Mouse (Mus musculus) limb, embryonic 10.5 days (tissue): ENCODE measurements around the gene Cab39. TPM values are rescaled to one million over a fixed set of nuclear protein-coding genes. Genes with fewer than 3 reads are reported as not detected.
"Not testable (repeated sequence)": the region's sequence is repeated elsewhere in the genome, so short reads cannot be mapped to it uniquely, and the experiment has no call there.

Source experiments
- DNase-seq: peaks from one replicate; pipeline ENCODE4 v3.0.0-alpha.2; 2017; ENCODE audit warnings: low spot score
- H3K27ac ChIP-seq: fragments of 300-500 bp; sonication (generic); 2 replicates; pipeline ENCODE4 v1.5.1; 2016; ENCODE audit warnings: mild to moderate bottlenecking
- H3K27me3 ChIP-seq: fragments of 300-500 bp; sonication (generic); 2 replicates; pipeline ENCODE4 v1.6.1; 2016; ENCODE audit warnings: low read depth, mild to moderate bottlenecking; ENCODE audit not compliant: poor library complexity, severe bottlenecking
- H3K36me3 ChIP-seq: fragments of 300-500 bp; sonication (generic); 2 replicates; pipeline ENCODE4 v1.6.1; 2016; ENCODE audit warnings: mild to moderate bottlenecking, moderate library complexity
- H3K4me1 ChIP-seq: fragments of 300-500 bp; sonication (generic); 2 replicates; pipeline ENCODE4 v1.6.1; 2016
- H3K4me3 ChIP-seq: fragments of 300-500 bp; sonication (generic); 2 replicates; pipeline ENCODE4 v1.5.1; 2016; ENCODE audit warnings: mild to moderate bottlenecking, moderate library complexity
- H3K9me3 ChIP-seq: fragments of 300-500 bp; sonication (generic); replicated peaks from 2 replicates; pipeline ENCODE4 v1.6.1; 2016; ENCODE audit warnings: mild to moderate bottlenecking
- WGBS: fragments of 180-500 bp; shearing (Covaris S2); methylation state at CpG from one replicate; pipeline ENCODE4 v1.1.7; 2016; 5-methylcytosine and 5-hydroxymethylcytosine counted together
- polyA plus RNA-seq: library from polyadenylated mRNA; unstranded; fragments of >200 nt; fragmentation: Nextera tagmentation; extraction: Ambion mirVana; gene quantifications from 2 replicates; pipeline ENCODE4 v1.2.1, GENCODE M21; 2016

Cab39 gene
- polyA plus RNA-seq, 1 experiment from 2014 or later: 33.5 TPM

DNA sequence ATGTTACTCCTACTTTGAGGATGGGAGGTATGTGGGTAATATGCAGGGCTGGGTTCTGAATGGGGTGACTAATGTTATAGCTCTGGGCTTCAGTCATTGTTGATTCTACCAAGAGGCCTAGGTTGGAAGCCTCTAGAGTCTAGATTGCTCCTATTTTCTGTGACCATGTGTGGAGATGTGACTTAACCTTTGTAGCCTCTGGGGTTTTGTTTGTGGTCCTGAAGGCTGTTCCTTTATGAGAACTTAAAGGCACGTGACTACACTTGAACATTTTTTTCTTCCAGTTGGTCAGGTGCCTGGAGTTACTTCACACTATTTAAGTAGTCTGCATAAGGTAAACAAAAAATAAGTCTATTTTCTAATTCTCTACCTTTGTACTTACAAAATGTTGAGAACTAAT is 6.5 kb downstream of the Cab39 start:
- Histone ChIP-seq H3K27ac (no peak overlapping the region), H3K27me3 (no peaks in the 10 kb centered on the region), H3K4me3 (no peak overlapping the region), H3K4me1 (peaks cover 5% of the 10 kb centered on the region; the same call in 1 of the 2 replicates), H3K36me3 (peaks cover 17% of the 10 kb centered on the region), H3K9me3 (no peaks in the 10 kb centered on the region)
- 81% methylated on average over 1 of the region's 1 CpGs for WGBS
- DNase-seq: no peak

DNA sequence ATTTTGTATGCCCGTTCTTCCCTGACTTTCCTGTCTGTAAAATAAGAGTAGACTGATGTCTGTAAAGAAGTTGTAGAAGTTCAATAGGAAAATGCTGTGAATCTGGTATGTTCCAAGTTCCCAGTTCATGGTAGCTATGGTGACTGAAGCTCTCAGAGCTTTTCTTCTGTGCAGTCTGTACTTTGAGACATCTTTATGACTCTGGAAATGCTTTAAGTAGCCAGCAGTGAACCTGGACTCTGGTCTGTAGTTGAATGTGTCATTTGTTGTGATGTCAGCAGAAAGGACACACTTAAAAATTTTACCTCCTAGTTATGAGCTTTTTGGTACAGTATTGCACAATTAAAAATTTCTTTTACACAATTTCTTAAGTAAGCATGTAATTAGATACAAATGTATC is 9.3 kb downstream of the Cab39 start:
- Histone ChIP-seq H3K36me3 (0 out of 2 replicates have a peak, but pooled peaks cover 5% of the 10 kb centered on the region), H3K27ac (no peak overlapping the region), H3K27me3 (no peaks in the 10 kb centered on the region), H3K4me3 (no peak overlapping the region), H3K9me3 (no peaks in the 10 kb centered on the region), H3K4me1 (no peaks in the 10 kb centered on the region)
- WGBS: 93% methylated on average over 1 of the region's 1 CpGs
- no peak for DNase-seq

DNA sequence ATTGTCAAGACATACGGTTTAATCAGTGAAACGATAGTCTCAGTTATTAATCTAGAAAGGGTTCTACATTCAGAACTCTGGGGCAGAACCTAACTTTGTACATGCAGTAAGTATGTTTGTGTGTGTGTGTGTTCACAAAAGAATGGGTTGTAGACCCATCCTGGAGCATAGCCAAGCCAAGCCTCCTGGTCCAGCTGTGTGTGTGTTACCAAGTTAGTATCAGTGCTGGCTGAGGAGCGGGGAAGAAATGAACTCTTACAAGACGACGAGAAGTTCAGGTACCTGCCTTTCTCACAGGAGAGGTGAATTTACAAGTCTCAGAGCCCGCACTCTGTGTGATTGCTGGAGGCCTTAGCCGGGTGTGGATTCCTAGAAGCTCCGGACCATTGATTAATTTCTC is 11.3 kb downstream of the Cab39 start:
- no peak for DNase-seq
- Histone ChIP-seq H3K36me3 (0 out of 2 replicates have a peak, but pooled peaks cover 5% of the 10 kb centered on the region), H3K4me3 (no peak overlapping the region), H3K9me3 (no peaks in the 10 kb centered on the region), H3K4me1 (no peaks in the 10 kb centered on the region), H3K27ac (no peak overlapping the region), H3K27me3 (no peaks in the 10 kb centered on the region)
- 96% methylated on average over 8 of the region's 8 CpGs for WGBS

DNA sequence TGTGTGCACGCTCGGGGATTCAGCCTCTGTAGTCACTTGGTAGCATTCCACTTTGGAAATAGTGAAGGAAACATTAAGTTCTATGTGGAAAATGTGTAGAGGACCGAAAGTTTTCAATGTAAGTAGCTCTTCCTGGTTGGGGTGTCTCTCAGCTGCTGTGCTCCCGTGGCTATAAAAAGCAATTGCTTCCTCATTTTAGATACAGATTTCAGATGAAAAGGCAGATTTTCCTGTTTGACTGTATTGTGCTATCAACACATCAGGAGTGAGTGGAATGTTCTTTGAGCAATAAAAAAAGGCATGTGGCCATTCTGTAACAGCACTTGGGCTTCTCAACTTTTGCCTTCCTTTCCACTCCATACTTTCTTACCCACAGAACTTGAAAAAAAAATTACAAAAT is 16.0 kb downstream of the Cab39 start:
- DNase-seq: no peak
- no peaks in the 10 kb centered on the region for H3K9me3 ChIP-seq
- no peak overlapping the region for H3K4me3 ChIP-seq
- no peak overlapping the region for H3K27ac ChIP-seq
- 84% methylated on average over 4 of the region's 4 CpGs for WGBS
- no peaks in the 10 kb centered on the region for H3K27me3 ChIP-seq
- 0 out of 2 replicates have a peak, but pooled peaks cover 5% of the 10 kb centered on the region for H3K36me3 ChIP-seq
- H3K4me1 ChIP-seq: no peaks in the 10 kb centered on the region

DNA sequence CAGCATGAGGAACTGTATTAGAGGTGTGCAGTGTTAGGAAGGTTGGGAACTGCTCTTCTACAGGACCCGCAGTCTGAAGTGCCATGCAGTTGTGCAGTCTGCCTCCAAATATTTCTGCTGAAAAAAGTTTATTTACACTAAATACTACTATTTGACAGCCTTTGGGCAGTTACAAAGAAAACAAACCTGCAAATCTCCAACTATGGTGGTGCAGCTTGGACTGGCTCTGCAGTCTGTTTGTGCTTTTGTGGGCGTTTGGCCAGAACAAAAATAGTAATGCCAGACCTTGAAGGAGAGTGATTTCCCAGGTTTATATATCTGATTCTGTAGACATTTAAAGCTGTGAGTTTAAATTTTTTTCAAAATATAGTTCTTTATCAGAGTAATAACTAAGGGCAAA is 17.1 kb downstream of the Cab39 start:
- H3K9me3 ChIP-seq: no peaks in the 10 kb centered on the region
- H3K4me3 ChIP-seq: no peak overlapping the region
- H3K27me3 ChIP-seq: no peaks in the 10 kb centered on the region
- H3K4me1 ChIP-seq: no peaks in the 10 kb centered on the region
- H3K27ac ChIP-seq: no peak overlapping the region
- 92% methylated on average over 2 of the region's 2 CpGs for WGBS
- DNase-seq: no peak
- no peaks in the 10 kb centered on the region for H3K36me3 ChIP-seq

DNA sequence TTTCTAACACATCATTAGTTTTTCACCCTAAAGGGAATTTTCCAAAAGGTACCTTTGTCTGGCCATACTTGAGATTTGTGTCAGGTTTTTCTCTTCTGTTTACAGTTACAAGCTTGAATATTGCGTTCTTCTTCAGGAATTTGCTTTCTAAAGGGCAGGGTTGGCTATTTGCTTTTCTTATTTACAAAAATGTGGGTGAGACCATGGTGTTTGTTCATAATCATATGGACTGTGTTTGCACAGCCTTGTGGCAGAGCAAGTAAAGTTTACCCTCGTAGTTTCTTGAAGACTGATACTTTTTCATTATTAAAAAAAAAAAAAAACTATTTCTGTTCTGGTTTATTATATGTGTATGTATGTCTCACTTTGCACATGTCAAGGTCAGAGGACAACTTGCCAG is 17.5 kb downstream of the Cab39 start:
- WGBS: 90% methylated on average over 2 of the region's 2 CpGs
- no peaks in the 10 kb centered on the region for H3K36me3 ChIP-seq
- no peaks in the 10 kb centered on the region for H3K9me3 ChIP-seq
- DNase-seq: no peak
- no peak overlapping the region for H3K4me3 ChIP-seq
- no peak overlapping the region for H3K27ac ChIP-seq
- no peaks in the 10 kb centered on the region for H3K27me3 ChIP-seq
- no peaks in the 10 kb centered on the region for H3K4me1 ChIP-seq

DNA sequence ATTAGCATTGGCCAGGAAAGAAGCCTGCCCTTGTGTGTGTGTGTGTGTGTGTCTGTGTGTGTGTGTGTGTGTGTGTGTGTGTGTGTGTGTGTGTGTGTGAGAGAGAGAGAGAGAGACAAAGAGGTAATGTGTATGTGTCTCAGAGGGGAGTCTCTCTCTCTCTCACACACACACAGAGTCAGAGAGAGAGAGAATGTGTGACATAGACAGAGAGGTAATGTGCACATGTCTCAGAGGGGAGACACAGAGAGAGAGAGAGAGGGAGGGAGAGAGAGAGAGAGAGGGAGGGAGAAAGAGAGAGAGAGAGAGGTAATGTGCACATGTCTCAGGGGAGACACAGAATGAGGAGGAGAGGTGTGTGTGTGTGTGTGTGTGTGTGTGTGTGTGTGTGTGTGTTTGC is 21.0 kb downstream of the Cab39 start:
- not testable (repeated sequence) for H3K4me1 ChIP-seq, H3K27ac ChIP-seq, H3K4me3 ChIP-seq, DNase-seq, H3K27me3 ChIP-seq, H3K9me3 ChIP-seq
- H3K36me3 ChIP-seq: peaks cover 14% of the 10 kb centered on the region

DNA sequence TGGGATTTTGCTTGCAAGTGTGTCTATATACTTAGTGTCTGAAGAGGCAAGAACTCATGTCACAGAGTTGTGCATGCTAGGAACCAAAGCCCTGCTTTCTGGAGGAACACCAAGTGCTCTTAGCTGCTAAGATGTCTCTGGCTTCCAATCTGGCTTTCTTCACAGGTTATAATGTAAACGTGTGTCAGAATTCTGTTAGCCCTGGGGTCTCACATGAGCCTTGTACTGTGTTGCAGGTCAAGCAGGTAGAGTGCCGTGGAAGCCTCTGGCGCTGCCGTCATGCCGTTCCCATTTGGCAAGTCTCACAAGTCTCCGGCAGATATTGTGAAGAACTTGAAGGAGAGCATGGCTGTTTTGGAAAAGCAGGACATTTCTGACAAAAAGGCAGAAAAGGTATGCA is 24.9 kb downstream of the Cab39 start:
- no peak for DNase-seq
- Histone ChIP-seq H3K9me3 (no peaks in the 10 kb centered on the region), H3K36me3 (peaks cover 48% of the 10 kb centered on the region), H3K27me3 (no peaks in the 10 kb centered on the region), H3K4me3 (no peak overlapping the region), H3K4me1 (no peaks in the 10 kb centered on the region), H3K27ac (no peak overlapping the region)
- 94% methylated on average over 6 of the region's 6 CpGs for WGBS

DNA sequence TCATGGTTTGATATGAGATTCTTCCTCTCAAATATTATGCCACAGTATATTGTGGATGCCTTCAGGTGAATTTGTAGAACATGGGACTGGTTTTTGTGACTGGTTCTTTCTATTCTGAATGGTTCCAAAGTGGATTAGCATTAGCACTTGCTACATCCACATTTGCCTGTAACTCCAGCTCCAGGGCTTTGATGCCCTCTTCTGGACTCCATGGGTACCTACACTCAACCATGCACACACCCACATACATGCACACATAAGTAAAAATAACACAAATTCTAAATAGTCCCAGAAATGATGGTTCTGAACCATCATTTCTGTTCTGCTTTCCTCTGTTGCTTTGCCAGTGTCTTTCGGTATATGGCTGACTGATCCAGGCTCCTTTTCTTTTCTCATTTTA is 26.5 kb downstream of the Cab39 start:
- peaks cover 53% of the 10 kb centered on the region for H3K36me3 ChIP-seq
- DNase-seq: no peak
- H3K4me1 ChIP-seq: no peaks in the 10 kb centered on the region
- H3K27ac ChIP-seq: no peak overlapping the region
- no peaks in the 10 kb centered on the region for H3K27me3 ChIP-seq
- H3K4me3 ChIP-seq: no peak overlapping the region
- no peaks in the 10 kb centered on the region for H3K9me3 ChIP-seq
- 98% methylated on average over 1 of the region's 1 CpGs for WGBS

DNA sequence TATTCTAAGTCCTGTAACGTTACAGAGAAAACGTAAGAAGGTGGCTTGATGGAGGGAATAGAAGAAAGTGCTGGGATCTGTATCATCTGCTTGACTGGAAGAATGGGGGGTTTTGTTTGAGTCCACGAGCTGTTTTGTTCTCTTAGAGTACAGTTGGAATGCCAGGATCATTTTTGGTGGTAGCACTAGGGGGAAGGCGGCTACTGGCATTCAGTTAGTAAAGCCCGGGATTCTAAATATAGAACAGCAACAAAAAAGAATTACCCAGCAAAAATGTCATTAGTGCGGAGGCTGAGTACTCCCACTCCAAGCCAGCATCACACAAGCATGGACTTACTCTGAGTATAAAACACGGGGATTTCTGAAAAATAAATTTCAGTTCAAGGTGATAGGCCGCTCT is 29.0 kb downstream of the Cab39 start:
- H3K36me3 ChIP-seq: peaks cover 62% of the 10 kb centered on the region
- WGBS: 97% methylated on average over 8 of the region's 8 CpGs
- no peak overlapping the region for H3K27ac ChIP-seq
- H3K27me3 ChIP-seq: no peaks in the 10 kb centered on the region
- DNase-seq: no peak
- no peak overlapping the region for H3K4me3 ChIP-seq
- H3K4me1 ChIP-seq: no peaks in the 10 kb centered on the region
- no peaks in the 10 kb centered on the region for H3K9me3 ChIP-seq

DNA sequence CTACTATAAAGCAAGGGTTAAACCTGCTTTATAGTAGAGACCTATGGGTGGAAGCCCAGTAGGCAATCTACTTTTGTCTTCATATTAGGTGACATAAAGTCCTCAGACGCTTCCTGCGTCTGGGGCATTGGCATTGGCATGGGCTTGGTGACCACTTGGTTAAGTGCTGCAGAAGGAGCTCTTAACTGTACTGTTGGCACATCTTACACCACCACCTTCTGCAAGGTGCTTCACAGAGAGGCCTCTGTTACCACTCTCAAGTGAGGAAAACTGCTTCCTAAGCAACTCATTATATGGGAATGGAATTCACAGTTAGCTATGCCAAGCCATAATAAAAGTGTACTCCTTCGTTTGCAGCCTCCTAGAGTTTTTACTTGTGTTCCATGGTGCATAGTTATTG is 31.7 kb downstream of the Cab39 start:
- no peak overlapping the region for H3K27ac ChIP-seq
- H3K4me3 ChIP-seq: no peak overlapping the region
- peaks cover 51% of the 10 kb centered on the region for H3K36me3 ChIP-seq
- no peaks in the 10 kb centered on the region for H3K27me3 ChIP-seq
- no peak for DNase-seq
- no peaks in the 10 kb centered on the region for H3K4me1 ChIP-seq
- H3K9me3 ChIP-seq: no peaks in the 10 kb centered on the region
- WGBS: 89% methylated on average over 3 of the region's 3 CpGs

DNA sequence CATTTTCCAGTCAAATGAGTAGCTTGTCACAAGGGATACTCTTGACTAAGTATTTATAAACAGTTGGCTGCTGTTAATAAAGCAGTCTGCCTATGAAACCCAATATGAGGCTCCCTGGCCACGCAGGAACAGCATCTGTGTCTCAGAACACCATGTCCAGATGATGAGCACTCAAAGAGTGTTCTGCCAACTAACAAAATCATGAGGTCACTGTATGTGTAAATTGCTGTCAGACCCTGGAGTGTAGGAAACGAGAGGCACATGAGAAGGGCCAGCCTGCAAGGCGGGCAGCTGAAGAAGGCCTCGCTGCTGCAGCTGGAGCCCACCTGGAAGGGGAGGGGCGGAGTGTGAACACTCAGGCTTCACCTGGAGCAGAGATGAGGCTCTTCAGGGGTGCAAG is 33.9 kb downstream of the Cab39 start:
- peaks cover 29% of the 10 kb centered on the region for H3K36me3 ChIP-seq
- no peaks in the 10 kb centered on the region for H3K9me3 ChIP-seq
- no peaks in the 10 kb centered on the region for H3K4me1 ChIP-seq
- H3K4me3 ChIP-seq: no peak overlapping the region
- H3K27me3 ChIP-seq: no peaks in the 10 kb centered on the region
- no peak for DNase-seq
- WGBS: 84% methylated on average over 5 of the region's 5 CpGs
- no peak overlapping the region for H3K27ac ChIP-seq

DNA sequence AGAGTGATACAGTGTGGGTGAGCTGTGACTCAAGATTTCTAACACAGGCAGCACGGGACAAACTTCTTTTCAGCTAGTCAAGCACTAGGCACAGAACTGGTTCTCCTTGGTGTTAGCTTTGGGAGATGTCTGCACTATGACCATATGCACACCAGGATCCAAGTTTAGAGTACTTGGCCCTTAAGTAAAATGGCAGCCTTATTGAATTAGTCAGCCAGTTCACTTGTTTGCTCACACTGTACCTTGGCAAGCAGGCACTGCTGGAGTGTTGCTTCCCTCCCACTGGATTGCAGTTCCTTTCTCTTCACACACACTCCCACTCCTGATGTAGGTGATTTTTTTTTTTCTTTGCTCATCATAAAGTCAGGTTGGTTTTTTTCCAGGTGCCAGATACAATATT is 35.8 kb downstream of the Cab39 start:
- DNase-seq: no peak
- 91% methylated on average over 1 of the region's 1 CpGs for WGBS
- no peaks in the 10 kb centered on the region for H3K9me3 ChIP-seq
- H3K4me1 ChIP-seq: no peaks in the 10 kb centered on the region
- H3K27me3 ChIP-seq: no peaks in the 10 kb centered on the region
- peaks cover 19% of the 10 kb centered on the region for H3K36me3 ChIP-seq
- no peak overlapping the region for H3K27ac ChIP-seq
- H3K4me3 ChIP-seq: no peak overlapping the region

DNA sequence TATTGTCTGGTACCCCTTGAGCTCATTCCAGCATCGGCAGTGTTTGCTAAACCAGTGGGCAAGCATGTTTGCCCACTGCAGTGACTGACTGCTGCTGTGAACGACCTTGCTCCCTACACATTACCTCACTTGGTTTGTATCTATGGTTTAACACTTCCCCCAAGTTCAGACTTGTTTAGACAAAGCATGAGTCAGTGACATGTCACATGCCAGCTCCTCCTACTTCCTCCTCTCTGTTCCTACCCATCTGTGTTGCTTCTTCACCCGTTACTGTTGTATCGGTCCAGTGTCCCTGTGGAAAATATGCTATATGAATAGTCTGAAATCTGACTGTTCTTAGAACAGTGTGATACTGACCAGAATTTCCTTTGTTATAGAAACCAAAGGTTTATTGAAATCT is 44.8 kb downstream of the Cab39 start:
- Histone ChIP-seq H3K36me3 (peaks cover 64% of the 10 kb centered on the region), H3K4me3 (no peak overlapping the region), H3K27ac (no peak overlapping the region), H3K27me3 (no peaks in the 10 kb centered on the region), H3K9me3 (no peaks in the 10 kb centered on the region), H3K4me1 (no peaks in the 10 kb centered on the region)
- DNase-seq: no peak
- 81% methylated on average over 4 of the region's 4 CpGs for WGBS
